Mouse (Mus musculus): ENCODE results near the gene Cd320.
A peak's percentile ranks its signal among the peaks of the same experiment; 100 is the strongest.
"Not testable (repeated sequence)": the region's sequence is repeated elsewhere in the genome, so short reads cannot be mapped to it uniquely, and the experiment has no call there.

Gene Cd320

GRCm38 (mm10) chr17:33825462-33825861 lies 17.4 kb upstream of the Cd320 start:
- no peak for DNase-seq (ENCODE audit: low spot score in 2 of 2)

GRCm38 (mm10) chr17:33826850-33827249 lies 16.0 kb upstream of the Cd320 start:
- DNase-seq (ENCODE audit: low spot score in 2 of 2): peak in 1 of 2 experiments; percentile 78

- no peak for DNase-seq (ENCODE audit: low spot score in 2 of 2)
These were observed 14.0 kb upstream of the Cd320 start for GRCm38 (mm10) chr17:33828892-33829291.

- DNase-seq (ENCODE audit: low spot score in 2 of 2): no peak
These were observed 13.3 kb upstream of the Cd320 start for GRCm38 (mm10) chr17:33829561-33829960.

GRCm38 (mm10) chr17:33844196-33844595 lies 1.3 kb downstream of the Cd320 start:
- DNase-seq (ENCODE audit: low spot score in 2 of 2): no peak

GRCm38 (mm10) chr17:33848139-33848538 lies 5.2 kb downstream of the Cd320 start:
- no peak for DNase-seq (ENCODE audit: low spot score in 2 of 2)

- DNase-seq (ENCODE audit: low spot score in 2 of 2): no peak
These were observed 8.4 kb downstream of the Cd320 start for GRCm38 (mm10) chr17:33851331-33851730.

GRCm38 (mm10) chr17:33857816-33858215 lies 14.9 kb downstream of the Cd320 start:
- no peak for DNase-seq (ENCODE audit: low spot score in 2 of 2)

- peak; percentile 86 to 91 for DNase-seq (ENCODE audit: low spot score in 2 of 2)
These were observed 22.6 kb downstream of the Cd320 start for GRCm38 (mm10) chr17:33865330-33866030.

- not testable (repeated sequence) for DNase-seq (ENCODE audit: low spot score in 2 of 2)
These were observed 30.6 kb downstream of the Cd320 start, which contains the start of gene Gm7029 for GRCm38 (mm10) chr17:33873537-33873936. Gene Gm7029 (plus strand): TSS chr17:33873837.

GRCm38 (mm10) chr17:33874411-33874810 lies 31.5 kb downstream of the Cd320 start:
- DNase-seq (ENCODE audit: low spot score in 2 of 2): no peak

GRCm38 (mm10) chr17:33875797-33876196 lies 32.9 kb downstream of the Cd320 start:
- not testable (repeated sequence) for DNase-seq (ENCODE audit: low spot score in 2 of 2)

GRCm38 (mm10) chr17:33884320-33884719 lies 41.4 kb downstream of the Cd320 start:
- not testable (repeated sequence) for DNase-seq (ENCODE audit: low spot score in 2 of 2)

- not testable (repeated sequence) for DNase-seq (ENCODE audit: low spot score in 2 of 2)
These were observed 44.9 kb downstream of the Cd320 start for GRCm38 (mm10) chr17:33887802-33888201.

- not testable (repeated sequence) for DNase-seq (ENCODE audit: low spot score in 2 of 2)
These were observed 45.3 kb downstream of the Cd320 start for GRCm38 (mm10) chr17:33888230-33888629.

GRCm38 (mm10) chr17:33889941-33890532 lies 47.1 kb downstream of the Cd320 start:
- DNase-seq (ENCODE audit: low spot score in 2 of 2): not testable (repeated sequence)

GRCm38 (mm10) chr17:33890533-33891059 lies 47.7 kb downstream of the Cd320 start, which contains the start of gene Kifc1:
Gene Kifc1 (minus strand): TSS chr17:33890661.
- peak; percentile 100 for DNase-seq (ENCODE audit: low spot score in 2 of 2)

- DNase-seq (ENCODE audit: low spot score in 2 of 2): no peak
These were observed 48.5 kb downstream of the Cd320 start for GRCm38 (mm10) chr17:33891357-33891756.

- DNase-seq (ENCODE audit: low spot score in 2 of 2): not testable (repeated sequence)
These were observed 49.0 kb downstream of the Cd320 start for GRCm38 (mm10) chr17:33891892-33892291.

- DNase-seq (ENCODE audit: low spot score in 2 of 2): no peak
These were observed 49.5 kb downstream of the Cd320 start for GRCm38 (mm10) chr17:33892429-33892828.

GRCm38 (mm10) chr17:33893011-33893410 lies 50.1 kb downstream of the Cd320 start:
- DNase-seq (ENCODE audit: low spot score in 2 of 2): not testable (repeated sequence)

- no peak for DNase-seq (ENCODE audit: low spot score in 2 of 2)
These were observed 54.4 kb downstream of the Cd320 start for GRCm38 (mm10) chr17:33897114-33897794.

All from left cerebral cortex, adult 9 months (tissue).